ENCODE assay signal across 18 mouse cellular contexts in the genomic region with DNA sequence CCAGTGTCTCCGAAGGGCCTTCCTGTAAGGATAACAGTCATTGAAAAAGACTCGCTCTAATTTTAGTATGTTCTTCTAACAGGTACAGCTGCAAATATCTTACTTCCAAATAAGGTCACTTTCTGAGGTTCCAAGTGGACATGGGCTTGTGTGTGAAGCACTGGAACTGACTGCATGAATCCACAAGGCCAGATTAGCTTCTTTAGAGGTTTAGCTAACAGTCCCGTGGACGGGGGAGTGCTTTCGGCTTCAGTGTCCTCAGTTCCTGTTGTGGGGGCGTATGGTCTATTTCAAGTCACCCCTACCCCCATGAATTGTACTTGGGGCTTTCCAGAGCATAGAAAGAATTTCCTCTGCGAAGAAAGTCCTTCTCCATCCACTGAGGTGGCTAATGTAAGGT. TPM values are rescaled to one million over a fixed set of nuclear protein-coding genes. Genes with fewer than 3 reads are reported as not detected.
DNase-seq lines count a peak whose midpoint lies in the region; ATAC-seq lines count a peak whose summit lies in the region.
"Had no signal": no experiment of that assay in that cellular context is flagged by ENCODE, and none has a peak within 500 bp of the region (broad histone marks: within the 10 kb centered on the region; RNA-seq: fewer than 3 reads in every experiment).

No protein-coding gene starts in this region.

- H3K36me3 ChIP-seq in heart, embryonic 11.5 days (ENCODE audit: control insufficient read depth, insufficient read depth, low read length), result no peaks in the 10 kb centered on the region; the same call in 1 of the 2 replicates
- peaks cover 16% of the 10 kb centered on the region; the same call in 1 of the 2 replicates for H3K36me3 ChIP-seq in heart, embryonic 16.5 days (ENCODE audit: control insufficient read depth, insufficient read depth)
- no peaks in the 10 kb centered on the region for H3K36me3 ChIP-seq in stomach, embryonic 14.5 days (ENCODE audit: control insufficient read depth, insufficient read depth, low read length)
- H3K36me3 ChIP-seq in forebrain, embryonic 16.5 days (ENCODE audit: control insufficient read depth, insufficient read depth), result no peaks in the 10 kb centered on the region
- H3K36me3 ChIP-seq: hindbrain, embryonic 12.5 days; limb, embryonic 13.5 days; midbrain, embryonic 13.5 days; neural tube, embryonic 13.5 days had no signal

- no peak overlapping the region for H3K4me3 ChIP-seq in heart, embryonic 11.5 days (ENCODE audit: low read depth, low read length)
- H3K4me3 ChIP-seq in heart, embryonic 16.5 days (ENCODE audit: low read length), result no peak overlapping the region
- H3K4me3 ChIP-seq in stomach, embryonic 14.5 days (ENCODE audit: low read depth, low read length), result no peak overlapping the region
- H3K4me3 ChIP-seq in forebrain, embryonic 16.5 days (replicated peaks; ENCODE audit: low read length), result no peak overlapping the region
- H3K4me3 ChIP-seq: forebrain, embryonic 13.5 days; hindbrain, embryonic 12.5 days; limb, embryonic 13.5 days; midbrain, embryonic 13.5 days; neural tube, embryonic 13.5 days had no signal

- H3K27me3 ChIP-seq in heart, embryonic 11.5 days (ENCODE audit: control insufficient read depth, insufficient read depth, low read length), result no peaks in the 10 kb centered on the region
- no peaks in the 10 kb centered on the region for H3K27me3 ChIP-seq in heart, embryonic 16.5 days (ENCODE audit: control insufficient read depth, insufficient read depth, low read length)
- no peaks in the 10 kb centered on the region for H3K27me3 ChIP-seq in stomach, embryonic 14.5 days (ENCODE audit: control insufficient read depth, insufficient read depth, low read length)
- H3K27me3 ChIP-seq in forebrain, embryonic 16.5 days (replicated peaks; ENCODE audit: control insufficient read depth, insufficient read depth, low read length), result no peaks in the 10 kb centered on the region
- H3K27me3 ChIP-seq: forebrain, embryonic 13.5 days; hindbrain, embryonic 12.5 days; limb, embryonic 13.5 days; midbrain, embryonic 13.5 days; neural tube, embryonic 13.5 days had no signal

- no peak overlapping the region for H3K4me2 ChIP-seq in heart, embryonic 11.5 days
- H3K4me2 ChIP-seq in heart, embryonic 16.5 days (ENCODE audit: low read depth, low read length), result no peak overlapping the region
- no peak overlapping the region for H3K4me2 ChIP-seq in stomach, embryonic 14.5 days (replicated peaks; ENCODE audit: low read depth, low read length)
- no peak overlapping the region for H3K4me2 ChIP-seq in forebrain, embryonic 16.5 days (ENCODE audit: low read length)
- H3K4me2 ChIP-seq: forebrain, embryonic 13.5 days; hindbrain, embryonic 12.5 days; limb, embryonic 13.5 days; midbrain, embryonic 13.5 days; neural tube, embryonic 13.5 days had no signal

- H3K4me1 ChIP-seq in heart, embryonic 11.5 days (ENCODE audit: control insufficient read depth, insufficient read depth, low read length), result peaks cover 37% of the 10 kb centered on the region
- H3K4me1 ChIP-seq in heart, embryonic 16.5 days (ENCODE audit: control insufficient read depth, insufficient read depth, low read length), result peaks cover 51% of the 10 kb centered on the region
- peaks cover 8% of the 10 kb centered on the region for H3K4me1 ChIP-seq in stomach, embryonic 14.5 days (ENCODE audit: control insufficient read depth, insufficient read depth, low read length)
- no peaks in the 10 kb centered on the region for H3K4me1 ChIP-seq in forebrain, embryonic 16.5 days (replicated peaks; ENCODE audit: control insufficient read depth, insufficient read depth, low read length)
- H3K4me1 ChIP-seq: forebrain, embryonic 13.5 days; hindbrain, embryonic 12.5 days; limb, embryonic 13.5 days; midbrain, embryonic 13.5 days; neural tube, embryonic 13.5 days had no signal

- 36% methylated on average over 7 of the region's 7 CpGs for WGBS in heart, embryonic 11.5 days (ENCODE audit: insufficient replicate concordance)
- WGBS in heart, embryonic 16.5 days, result 32% methylated on average over 7 of the region's 7 CpGs
- WGBS in stomach, embryonic 14.5 days, result 77% methylated on average over 7 of the region's 7 CpGs
- WGBS in forebrain, embryonic 16.5 days, result 89% methylated on average over 7 of the region's 7 CpGs

- H3K27ac ChIP-seq in heart, embryonic 11.5 days (ENCODE audit: low read depth, low read length), result peak overlapping the region; percentile 90
- H3K27ac ChIP-seq in heart, embryonic 16.5 days (ENCODE audit: low read length), result peak overlapping the region; percentile 96
- H3K27ac ChIP-seq in stomach, embryonic 14.5 days (ENCODE audit: low read length), result peak overlapping the region; percentile 48; the same call in 1 of the 2 replicates
- no peak overlapping the region for H3K27ac ChIP-seq in forebrain, embryonic 16.5 days (ENCODE audit: low read length)
- H3K27ac ChIP-seq: forebrain, embryonic 13.5 days; hindbrain, embryonic 12.5 days; limb, embryonic 13.5 days; liver, embryonic 14.5 days; midbrain, embryonic 13.5 days; neural tube, embryonic 13.5 days had no signal

- H3K9me3 ChIP-seq in heart, embryonic 11.5 days (replicated peaks; ENCODE audit: control insufficient read depth, low read length), result no peaks in the 10 kb centered on the region
- H3K9me3 ChIP-seq in heart, embryonic 16.5 days (replicated peaks; ENCODE audit: control insufficient read depth, low read length), result no peaks in the 10 kb centered on the region
- H3K9me3 ChIP-seq in stomach, embryonic 14.5 days (ENCODE audit: control insufficient read depth, low read depth, low read length), result no peaks in the 10 kb centered on the region
- H3K9me3 ChIP-seq in forebrain, embryonic 16.5 days (ENCODE audit: control insufficient read depth, low read length), result no peaks in the 10 kb centered on the region
- H3K9me3 ChIP-seq: forebrain, embryonic 13.5 days; hindbrain, embryonic 12.5 days; midbrain, embryonic 13.5 days had no signal

- no peak for ATAC-seq in heart, embryonic 11.5 days (replicated peaks; ENCODE audit: insufficient number of reproducible peaks, low FRiP score, low TSS enrichment)
- ATAC-seq in heart, embryonic 16.5 days (replicated peaks; ENCODE audit: extremely low read depth, insufficient read depth, low FRiP score), result peak; percentile 25
- ATAC-seq in stomach, embryonic 14.5 days (ENCODE audit: insufficient number of reproducible peaks, insufficient read depth, low FRiP score, low read depth), result no peak
- no peak for ATAC-seq in monocyte, adult 5-6 weeks (replicated peaks; ENCODE audit: insufficient number of reproducible peaks, low FRiP score, low TSS enrichment, poor library complexity, severe bottlenecking)
- no peak for ATAC-seq in forebrain, embryonic 16.5 days
- ATAC-seq: forebrain, embryonic 13.5 days; lung, postnatal 0 days; midbrain, embryonic 13.5 days had no signal

- DNase-seq in heart, adult 9 months (ENCODE audit: low spot score in 2 of 2), result no peak
- DNase-seq in brain, adult 2 months (ENCODE audit: low read depth, low spot score), result peak; percentile 30
- DNase-seq: adrenal gland, adult 2 months; cerebellum, adult 9-11 months; thymus, postnatal 14 days had no signal

- no peak overlapping the region; the same call in 1 of the 2 replicates for H3K9ac ChIP-seq in heart, embryonic 11.5 days (ENCODE audit: low read depth, low read length)
- H3K9ac ChIP-seq in heart, embryonic 16.5 days (ENCODE audit: low read length), result peak overlapping the region; percentile 56
- H3K9ac ChIP-seq in stomach, embryonic 14.5 days (replicated peaks; ENCODE audit: low read depth, low read length), result no peak overlapping the region
- no peak overlapping the region for H3K9ac ChIP-seq in forebrain, embryonic 16.5 days (replicated peaks; ENCODE audit: low read depth, low read length)
- H3K9ac ChIP-seq: forebrain, embryonic 13.5 days; hindbrain, embryonic 12.5 days; limb, embryonic 13.5 days; liver, embryonic 14.5 days; midbrain, embryonic 13.5 days; neural tube, embryonic 13.5 days had no signal

RNA-seq across cellular contexts. Expression of a gene that starts 10.6 kb away (rescaled TPM):
- 664 and 687 TPM in 2 replicates for polyA plus RNA-seq in heart, embryonic 11.5 days (2014; fragmentation: Nextera tagmentation; extraction: Ambion mirVana)
- 523 and 531 TPM in 2 replicates for polyA plus RNA-seq in heart, embryonic 16.5 days (2015; fragmentation: Nextera tagmentation; extraction: Ambion mirVana)
- polyA plus RNA-seq in stomach, embryonic 14.5 days (2014; fragmentation: Nextera tagmentation; extraction: Ambion mirVana), result 29.7 TPM in 2 replicates
- not detected in 3 replicates for total RNA-seq in monocyte, adult 5-6 weeks (2017)
- polyA plus RNA-seq in forebrain, embryonic 16.5 days (2015; fragmentation: Nextera tagmentation; extraction: Ambion mirVana), result 1.0 and 2.1 TPM in 2 replicates

RNA-seq across cellular contexts. Expression of a gene that starts 18.8 kb away (rescaled TPM):
- polyA plus RNA-seq in heart, embryonic 11.5 days (2014; fragmentation: Nextera tagmentation; extraction: Ambion mirVana), result 1.5 and 1.6 TPM in 2 replicates
- 1.2 TPM in 2 replicates for polyA plus RNA-seq in heart, embryonic 16.5 days (2015; fragmentation: Nextera tagmentation; extraction: Ambion mirVana)
- polyA plus RNA-seq in stomach, embryonic 14.5 days (2014; fragmentation: Nextera tagmentation; extraction: Ambion mirVana), result 1.4 and 1.6 TPM in 2 replicates
- total RNA-seq in monocyte, adult 5-6 weeks (2017), result not detected in 3 replicates
- 0.76 and 1.2 TPM in 2 replicates for polyA plus RNA-seq in forebrain, embryonic 16.5 days (2015; fragmentation: Nextera tagmentation; extraction: Ambion mirVana)

RNA-seq across cellular contexts. Expression of a gene that starts 24.7 kb away (rescaled TPM):
- polyA plus RNA-seq in heart, embryonic 11.5 days (2014; fragmentation: Nextera tagmentation; extraction: Ambion mirVana), result 0.03 TPM in 1 of 2 replicates, not detected in the other
- 0.39 and 0.70 TPM in 2 replicates for polyA plus RNA-seq in heart, embryonic 16.5 days (2015; fragmentation: Nextera tagmentation; extraction: Ambion mirVana)
- 0.41 and 0.48 TPM in 2 replicates for polyA plus RNA-seq in stomach, embryonic 14.5 days (2014; fragmentation: Nextera tagmentation; extraction: Ambion mirVana)
- 0.29 TPM in 1 of 3 replicates, not detected in the others for total RNA-seq in monocyte, adult 5-6 weeks (2017)
- 1.5 and 2.2 TPM in 2 replicates for polyA plus RNA-seq in forebrain, embryonic 16.5 days (2015; fragmentation: Nextera tagmentation; extraction: Ambion mirVana)
- polyA plus RNA-seq: testis, adult 2 months had no signal

Comparison
In these comparisons a context has a peak if more than half of its experiments do, and no peak if none do; other contexts are left out.
1. RNA of a gene that starts 10.6 kb away (polyA plus RNA-seq): 664 to 687 TPM in heart, embryonic 11.5 days and 523 to 531 TPM in heart, embryonic 16.5 days; 29.7 TPM in stomach, embryonic 14.5 days and 1.0 to 2.1 TPM in forebrain, embryonic 16.5 days; every median in the first group is over 10 times any median in the second.